Mouse (Mus musculus): Measurements from ENCODE around the gene Cybb.

- TF ChIP-seq CTCF (IDR thresholded peaks at IDR 0.05; ENCODE audit: low read depth), result no peak
- TF ChIP-seq EP300 (IDR thresholded peaks at IDR 0.05; ENCODE audit: low read depth), result no peak
These were observed 48.3 kb downstream of the Cybb start for GRCm38 (mm10) chrX:9439257-9439656.
